Mouse (Mus musculus): ENCODE data around the gene Scml4. TPM values are rescaled to one million over a fixed set of nuclear protein-coding genes. Genes with fewer than 3 reads are reported as not detected.

Gene Scml4
- total RNA-seq, 2 experiments from 2014 or later, result 3.7 to 4.1 TPM

- intact Hi-C loops (cut with DNase I), result no loop called here
- DNase-seq (ENCODE audit: low spot score in 2 of 2), result no peak
Observed at GRCm38 (mm10) chr10:43005677-43006076, 145.5 kb downstream of the Scml4 start.

- intact Hi-C loops (cut with DNase I), result no loop called here
- peak in 1 of 2 experiments; percentile 23 for DNase-seq (ENCODE audit: low spot score in 2 of 2)
Observed at GRCm38 (mm10) chr10:43006534-43006933, 146.4 kb downstream of the Scml4 start.

GRCm38 (mm10) chr10:43008116-43008515 lies 147.9 kb downstream of the Scml4 start:
- no peak for DNase-seq (ENCODE audit: low spot score in 2 of 2)
- intact Hi-C loops (cut with DNase I), result no loop called here

Other genes with a start within 250 kb of the Scml4 start
- 10 to 100 TPM; 48.5 to 56.6 TPM for gene Sec63, start 98.9 kb upstream of the Scml4 start, total RNA-seq (2021)

Measured in left cerebral cortex, postnatal 25 days (tissue).